Mouse (Mus musculus) B cell, adult (primary cell): Measurements from ENCODE around the gene Trim21. TPM values are rescaled to one million over a fixed set of nuclear protein-coding genes. Genes with fewer than 3 reads are reported as not detected.

Experiments
- total RNA-seq: library from RNA; stranded (reverse); gene quantifications from 4 replicates; pipeline ENCODE4 v1.2.4, GENCODE M21; 2023; ENCODE audit not compliant: inconsistent age

Gene Trim21
- 33.8 to 44.8 TPM (median 38.9 TPM) in 4 replicates for total RNA-seq

GRCm38 (mm10) chr7:102564999-102565997, at the start of gene Trim21:
Gene Trim21 (minus strand): TSS chr7:102565486.

GRCm38 (mm10) chr7:102597378-102598031, 32.2 kb upstream of the Trim21 start, which contains the start of gene Olfr552:
Gene Olfr552 (plus strand): TSS chr7:102597770.

GRCm38 (mm10) chr7:102591786-102592185, 26.5 kb upstream of the Trim21 start, which contains the start of gene Olfr551:
Gene Olfr551 (minus strand): TSS chr7:102591886.

GRCm38 (mm10) chr7:102571142-102571541, 5.9 kb upstream of the Trim21 start, which contains the start of gene Olfr550:
Gene Olfr550 (plus strand): TSS chr7:102571442.

GRCm38 (mm10) chr7:102549570-102549969, 15.7 kb downstream of the Trim21 start, which contains the start of gene Olfr549:
Gene Olfr549 (plus strand): TSS chr7:102549870.

GRCm38 (mm10) chr7:102540596-102540995, 24.7 kb downstream of the Trim21 start, which contains the start of gene Olfr548-ps1:
Gene Olfr548-ps1 (plus strand): TSS chr7:102540896.

GRCm38 (mm10) chr7:102534449-102534848, 30.8 kb downstream of the Trim21 start, which contains the start of gene Olfr547:
Gene Olfr547 (plus strand): TSS chr7:102534749.

Other genes with a start within 250 kb of the Trim21 start
- 36.5 to 47.4 TPM (median 43.8 TPM) in 4 replicates for gene Rrm1, start 123.8 kb downstream of the Trim21 start, total RNA-seq
- gene Olfr543, start 83.8 kb downstream of the Trim21 start, total RNA-seq, result not detected in 4 replicates
- not detected in 4 replicates for gene Olfr544, start 77.2 kb downstream of the Trim21 start, total RNA-seq
- not detected in 4 replicates for gene Olfr545, start 65.9 kb downstream of the Trim21 start, total RNA-seq
- gene Olfr547, start 30.7 kb downstream of the Trim21 start, total RNA-seq, result not detected in 4 replicates
- not detected in 4 replicates for gene Olfr548-ps1, start 24.6 kb downstream of the Trim21 start, total RNA-seq
- not detected in 4 replicates for gene Olfr549, start 15.6 kb downstream of the Trim21 start, total RNA-seq
- gene Olfr550, start 6.0 kb upstream of the Trim21 start, total RNA-seq, result not detected in 4 replicates
- gene Olfr551, start 26.4 kb upstream of the Trim21 start, total RNA-seq, result not detected in 4 replicates
- 0.16 to 0.18 TPM in 2 of 4 replicates, not detected in the others for gene Olfr552, start 32.3 kb upstream of the Trim21 start, total RNA-seq
- gene Olfr553, start 52.7 kb upstream of the Trim21 start, total RNA-seq, result not detected in 4 replicates
- not detected in 4 replicates for gene Olfr554, start 72.9 kb upstream of the Trim21 start, total RNA-seq
- not detected in 4 replicates for gene Olfr555, start 93.3 kb upstream of the Trim21 start, total RNA-seq
- gene Olfr556, start 99.4 kb upstream of the Trim21 start, total RNA-seq, result not detected in 4 replicates
- 17.1 to 19.9 TPM (median 18.1 TPM) in 4 replicates for gene Trim68, start 121.8 kb upstream of the Trim21 start, total RNA-seq
- gene Olfr557, start 130.4 kb upstream of the Trim21 start, total RNA-seq, result not detected in 4 replicates
- not detected in 4 replicates for gene Olfr558, start 136.7 kb upstream of the Trim21 start, total RNA-seq
- not detected in 4 replicates for gene Olfr33, start 153.6 kb upstream of the Trim21 start, total RNA-seq
- gene Olfr559, start 162.0 kb upstream of the Trim21 start, total RNA-seq, result not detected in 4 replicates
- gene Olfr560, start 193.9 kb upstream of the Trim21 start, total RNA-seq, result not detected in 4 replicates
- not detected in 4 replicates for gene Olfr78, start 194.0 kb upstream of the Trim21 start, total RNA-seq
- gene Olfr561, start 205.7 kb upstream of the Trim21 start, total RNA-seq, result not detected in 4 replicates
- gene Olfr564, start 238.0 kb upstream of the Trim21 start, total RNA-seq, result not detected in 4 replicates